Mouse (Mus musculus): ENCODE measurements around the gene Sae1. TPM values are rescaled to one million over a fixed set of nuclear protein-coding genes. Genes with fewer than 3 reads are reported as not detected.

Gene Sae1
- polyA plus RNA-seq (2017; shearing (Covaris generic)) = 138 TPM

GRCm38 (mm10) chr7:16387160-16388041, at the start of gene Sae1:
Gene Sae1 (minus strand): TSS chr7:16387806.

DNA sequence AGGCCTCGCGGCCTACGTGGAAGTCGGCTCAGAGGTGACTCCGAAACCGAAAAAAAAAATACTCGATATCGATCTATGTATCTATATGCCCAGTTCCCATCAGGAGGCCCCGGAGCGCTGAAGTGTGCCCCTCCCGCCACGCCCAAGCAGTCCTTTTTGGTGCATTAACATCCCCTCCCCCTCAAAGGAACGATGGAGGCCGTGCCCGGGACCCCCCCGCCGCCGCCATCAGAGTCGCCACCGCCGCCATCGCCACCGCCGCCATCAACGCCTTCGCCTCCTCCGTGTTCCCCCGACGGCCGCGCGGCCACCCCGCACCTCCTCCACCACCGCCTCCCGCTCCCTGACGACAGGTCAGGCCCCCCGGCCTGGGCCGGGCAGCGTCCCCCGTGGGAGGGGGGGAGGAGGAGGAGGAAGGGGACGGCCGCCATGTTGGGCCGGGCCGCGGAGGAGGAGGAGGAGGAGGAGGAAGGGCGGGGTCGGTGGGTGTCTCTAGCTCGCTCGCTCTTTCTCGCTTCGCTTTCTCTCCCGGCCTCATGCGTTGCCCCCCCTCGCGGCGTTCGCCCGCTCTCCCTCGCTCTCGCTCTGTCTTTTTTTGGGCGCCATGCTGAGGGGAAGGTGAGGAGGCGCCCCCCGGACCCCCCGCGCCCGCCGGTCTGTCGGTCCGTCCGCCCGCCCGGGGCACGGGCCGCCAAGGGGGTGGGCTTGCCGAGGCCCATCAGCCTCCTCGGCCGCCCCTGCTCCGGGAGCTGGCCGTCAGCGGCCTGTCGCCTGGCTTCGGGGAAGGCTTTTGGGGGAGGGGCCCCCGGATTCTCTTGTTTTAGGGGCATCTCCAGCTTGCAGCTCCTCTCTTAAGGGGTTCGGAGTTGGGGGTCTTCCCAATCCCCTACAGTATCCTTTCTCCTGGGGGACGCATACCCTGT, 13.3 kb upstream of the Sae1 start, which contains the start of gene Zc3h4:
Zc3h4 (plus strand) TSS at position 222 of the 923 bp plus-strand sequence.

GRCm38 (mm10) chr7:16308093-16308492, 79.5 kb downstream of the Sae1 start, which contains the start of gene Bbc3:
Gene Bbc3 (plus strand): TSS chr7:16308393.

GRCm38 (mm10) chr7:16286026-16286961, 101.3 kb downstream of the Sae1 start, which contains the start of gene Ccdc9:
Gene Ccdc9 (minus strand): TSS chr7:16286795.

GRCm38 (mm10) chr7:16273081-16273765, 114.4 kb downstream of the Sae1 start, which contains the start of gene Inafm1:
Gene Inafm1 (minus strand): TSS chr7:16273617.

Other genes with a start within 250 kb of the Sae1 start
- gene Meis3, start 212.7 kb downstream of the Sae1 start, polyA plus RNA-seq (2017; shearing (Covaris generic)) = 52.4 TPM
- gene Dhx34, start 165.8 kb downstream of the Sae1 start, polyA plus RNA-seq (2017; shearing (Covaris generic)) = 39.8 TPM
- 0.09 TPM for gene C5ar2, start 143.7 kb downstream of the Sae1 start, polyA plus RNA-seq (2017; shearing (Covaris generic))
- not detected for gene C5ar1, start 128.3 kb downstream of the Sae1 start, polyA plus RNA-seq (2017; shearing (Covaris generic))
- 2.2 TPM for gene Inafm1, start 114.2 kb downstream of the Sae1 start, polyA plus RNA-seq (2017; shearing (Covaris generic))
- gene Ccdc9, start 101.0 kb downstream of the Sae1 start, polyA plus RNA-seq (2017; shearing (Covaris generic)) = 41.4 TPM
- gene Bbc3, start 79.4 kb downstream of the Sae1 start, polyA plus RNA-seq (2017; shearing (Covaris generic)) = 7.1 TPM
- gene Zc3h4, start 13.1 kb upstream of the Sae1 start, polyA plus RNA-seq (2017; shearing (Covaris generic)) = 26.8 TPM
- gene Tmem160, start 65.0 kb upstream of the Sae1 start, polyA plus RNA-seq (2017; shearing (Covaris generic)) = 10.1 TPM
- gene Npas1, start 89.9 kb upstream of the Sae1 start, polyA plus RNA-seq (2017; shearing (Covaris generic)) = not detected
- 3.6 TPM for gene Arhgap35, start 227.2 kb upstream of the Sae1 start, polyA plus RNA-seq (2017; shearing (Covaris generic))

Measured in activated CD4-positive, CD25-positive, alpha-beta regulatory T cell, adult 9 weeks (primary cell).